Mouse (Mus musculus) kidney, embryonic 15.5 days (tissue): ENCODE results near the gene Chn2. TPM values are rescaled to one million over a fixed set of nuclear protein-coding genes. Genes with fewer than 3 reads are reported as not detected.

Experiments
- ATAC-seq: fragments of 200-750 bp; cut with Nextera tagmentation; replicated peaks from 2 replicates; pipeline ENCODE4 v1.8.0; 2017; ENCODE audit warnings: moderate TSS enrichment; ENCODE audit not compliant: low FRiP score
- H3K27ac ChIP-seq: fragments of 300-500 bp; sonication (generic); 2 replicates; pipeline ENCODE4 v1.5.1; 2015; ENCODE audit warnings: mild to moderate bottlenecking, inconsistent platforms
- H3K27me3 ChIP-seq: fragments of 300-500 bp; sonication (generic); 2 replicates; pipeline ENCODE4 v1.6.1; 2015; ENCODE audit warnings: inconsistent platforms
- H3K36me3 ChIP-seq: fragments of 300-500 bp; sonication (generic); 2 replicates; pipeline ENCODE4 v1.6.1; 2015; ENCODE audit warnings: inconsistent platforms
- H3K4me1 ChIP-seq: fragments of 300-500 bp; sonication (generic); 2 replicates; pipeline ENCODE4 v1.6.1; 2015; ENCODE audit warnings: inconsistent platforms
- H3K4me2 ChIP-seq: fragments of 300-500 bp; sonication (generic); 2 replicates; pipeline ENCODE4 v1.6.1; 2015; ENCODE audit warnings: moderate library complexity, mild to moderate bottlenecking, inconsistent platforms
- H3K4me3 ChIP-seq: fragments of 300-500 bp; sonication (generic); replicated peaks from 2 replicates; pipeline ENCODE4 v1.5.1; 2015; ENCODE audit warnings: mild to moderate bottlenecking, inconsistent platforms
- H3K9ac ChIP-seq: fragments of 300-500 bp; sonication (generic); 2 replicates; pipeline ENCODE4 v1.6.1; 2015; ENCODE audit warnings: mild to moderate bottlenecking, inconsistent platforms
- H3K9me3 ChIP-seq: fragments of 300-500 bp; sonication (generic); replicated peaks from 2 replicates; pipeline ENCODE4 v1.6.1; 2016; ENCODE audit warnings: inconsistent platforms
- WGBS: fragments of 180-500 bp; shearing (Covaris S2); methylation state at CpG from one replicate; pipeline ENCODE4 v1.1.7; 2015; ENCODE audit warnings: mixed read lengths; 5-methylcytosine and 5-hydroxymethylcytosine counted together
- polyA plus RNA-seq: library from polyadenylated mRNA; unstranded; fragments of >200 nt; fragmentation: Nextera tagmentation; extraction: Ambion mirVana; gene quantifications from 2 replicates; pipeline ENCODE4 v1.2.1, GENCODE M21; 2015

Chn2 gene
- polyA plus RNA-seq, 1 experiment from 2014 or later: 15.5 TPM

GRCm38 (mm10) chr6:54213743-54214142 is 174.4 kb downstream of the Chn2 start:
- Histone ChIP-seq H3K27me3 (no peaks in the 10 kb centered on the region), H3K4me1 (0 out of 2 replicates have a peak, but pooled peaks cover 2% of the 10 kb centered on the region), H3K4me3 (no peak overlapping the region), H3K4me2 (no peak overlapping the region), H3K36me3 (no peaks in the 10 kb centered on the region), H3K27ac (no peak overlapping the region), H3K9ac (no peak overlapping the region), H3K9me3 (no peaks in the 10 kb centered on the region)
- 79% methylated on average over 7 of the region's 7 CpGs for WGBS
- no peak for ATAC-seq

GRCm38 (mm10) chr6:54215636-54216035 is 176.3 kb downstream of the Chn2 start:
- no peaks in the 10 kb centered on the region for H3K27me3 ChIP-seq
- H3K4me1 ChIP-seq: 0 out of 2 replicates have a peak, but pooled peaks cover 2% of the 10 kb centered on the region
- H3K9ac ChIP-seq: no peak overlapping the region
- 89% methylated on average over 8 of the region's 8 CpGs for WGBS
- H3K4me3 ChIP-seq: no peak overlapping the region
- ATAC-seq: no peak
- H3K4me2 ChIP-seq: no peak overlapping the region
- H3K36me3 ChIP-seq: peaks cover 2% of the 10 kb centered on the region; the same call in 1 of the 2 replicates
- H3K9me3 ChIP-seq: no peaks in the 10 kb centered on the region
- no peak overlapping the region for H3K27ac ChIP-seq

DNA sequence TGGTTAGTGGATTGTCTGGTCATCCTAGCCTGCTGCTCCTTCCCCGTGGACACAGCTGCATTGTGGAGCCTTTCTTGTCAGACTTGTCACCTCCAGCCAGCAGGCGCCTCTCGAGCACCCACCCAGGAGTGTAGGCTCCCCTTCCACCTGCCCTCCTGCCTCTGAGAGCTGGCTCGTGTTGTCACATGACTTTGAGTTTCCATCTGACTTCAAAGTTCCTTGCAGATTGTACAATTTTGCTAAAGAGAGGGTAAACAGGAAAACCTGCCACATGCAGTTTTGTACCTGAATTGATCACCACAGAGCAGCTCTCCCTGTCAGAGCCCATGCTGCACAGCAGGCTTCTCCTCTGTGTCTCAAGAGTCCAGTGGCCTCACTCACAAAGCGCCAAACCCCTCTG is 177.2 kb downstream of the Chn2 start:
- no peaks in the 10 kb centered on the region for H3K27me3 ChIP-seq
- H3K36me3 ChIP-seq: peaks cover 4% of the 10 kb centered on the region; the same call in 1 of the 2 replicates
- H3K4me2 ChIP-seq: no peak overlapping the region
- 76% methylated on average over 5 of the region's 5 CpGs for WGBS
- ATAC-seq: no peak
- no peak overlapping the region for H3K9ac ChIP-seq
- no peaks in the 10 kb centered on the region for H3K9me3 ChIP-seq
- 0 out of 2 replicates have a peak, but pooled peaks cover 2% of the 10 kb centered on the region for H3K4me1 ChIP-seq
- H3K27ac ChIP-seq: no peak overlapping the region
- no peak overlapping the region for H3K4me3 ChIP-seq

DNA sequence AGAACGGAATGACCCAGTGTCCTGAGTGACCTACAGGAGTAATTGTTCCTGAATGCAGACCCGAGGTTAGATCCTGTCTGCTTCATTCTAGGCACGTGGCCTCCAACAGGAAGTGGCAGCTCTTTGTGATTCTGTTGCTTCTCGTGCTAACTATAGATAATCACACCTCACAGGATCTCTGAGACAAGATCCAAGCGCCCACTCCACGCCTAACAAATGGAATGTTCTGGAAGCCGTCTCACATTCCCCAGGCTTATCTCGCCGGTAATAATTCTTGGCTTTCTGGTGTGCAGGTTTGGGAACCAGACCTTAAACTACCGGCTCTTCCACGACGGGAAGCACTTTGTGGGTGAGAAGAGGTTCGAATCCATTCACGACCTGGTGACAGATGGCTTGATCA is 180.8 kb downstream of the Chn2 start:
- Histone ChIP-seq H3K4me1 (peaks cover 15% of the 10 kb centered on the region), H3K36me3 (peaks cover 4% of the 10 kb centered on the region; the same call in 1 of the 2 replicates), H3K4me2 (no peak overlapping the region), H3K27me3 (no peaks in the 10 kb centered on the region), H3K4me3 (no peak overlapping the region), H3K27ac (no peak overlapping the region), H3K9me3 (no peaks in the 10 kb centered on the region), H3K9ac (no peak overlapping the region)
- 83% methylated on average over 14 of the region's 14 CpGs for WGBS
- ATAC-seq: no peak

- Histone ChIP-seq H3K4me1 (peaks cover 32% of the 10 kb centered on the region), H3K9ac (no peak overlapping the region), H3K36me3 (peaks cover 4% of the 10 kb centered on the region; the same call in 1 of the 2 replicates), H3K4me3 (no peak overlapping the region), H3K27ac (no peak overlapping the region), H3K27me3 (peaks cover 9% of the 10 kb centered on the region; the same call in 1 of the 2 replicates), H3K9me3 (no peaks in the 10 kb centered on the region), H3K4me2 (no peak overlapping the region)
- 80% methylated on average over 4 of the region's 4 CpGs for WGBS
- ATAC-seq: no peak
Observed at GRCm38 (mm10) chr6:54223529-54223928, 184.2 kb downstream of the Chn2 start.

DNA sequence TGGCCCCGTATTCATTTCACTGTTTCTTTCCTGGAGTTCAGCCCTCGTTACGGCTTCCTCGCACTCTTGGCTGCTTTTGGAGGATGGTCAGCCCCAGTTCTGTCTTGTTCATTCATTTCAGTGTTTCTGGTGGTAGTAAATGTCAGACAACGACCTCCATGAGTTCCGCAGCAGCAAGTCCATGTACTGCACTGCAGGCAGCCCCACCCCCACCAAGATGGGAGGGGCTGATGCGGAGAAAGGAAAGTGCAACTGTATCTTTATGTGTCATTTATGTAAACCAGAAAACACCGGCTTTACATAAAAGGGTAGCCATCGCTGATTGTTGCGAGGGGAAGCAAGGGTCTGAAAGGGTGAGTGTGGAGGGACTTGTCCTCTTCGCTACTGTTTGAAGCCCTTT is 185.0 kb downstream of the Chn2 start:
- 44% methylated on average over 11 of the region's 11 CpGs for WGBS
- peaks cover 9% of the 10 kb centered on the region; the same call in 1 of the 2 replicates for H3K27me3 ChIP-seq
- no peak overlapping the region for H3K9ac ChIP-seq
- no peak for ATAC-seq
- H3K9me3 ChIP-seq: no peaks in the 10 kb centered on the region
- no peak overlapping the region for H3K27ac ChIP-seq
- peaks cover 37% of the 10 kb centered on the region for H3K4me1 ChIP-seq
- H3K4me3 ChIP-seq: no peak overlapping the region
- H3K36me3 ChIP-seq: peaks cover 4% of the 10 kb centered on the region; the same call in 1 of the 2 replicates
- peak overlapping the region; percentile 17 for H3K4me2 ChIP-seq

- no peak overlapping the region for H3K4me3 ChIP-seq
- H3K9me3 ChIP-seq: no peaks in the 10 kb centered on the region
- no peak overlapping the region for H3K4me2 ChIP-seq
- WGBS: 43% methylated on average over 4 of the region's 4 CpGs
- H3K36me3 ChIP-seq: peaks cover 4% of the 10 kb centered on the region; the same call in 1 of the 2 replicates
- peak; percentile 37 for ATAC-seq
- H3K9ac ChIP-seq: no peak overlapping the region
- peaks cover 9% of the 10 kb centered on the region for H3K27me3 ChIP-seq
- 0 out of 2 replicates have a peak overlapping the region, but pooled peaks have one; percentile 10 for H3K27ac ChIP-seq
- H3K4me1 ChIP-seq: peaks cover 37% of the 10 kb centered on the region
Observed at GRCm38 (mm10) chr6:54225327-54225726, 186.0 kb downstream of the Chn2 start.

GRCm38 (mm10) chr6:54227061-54227460 is 187.7 kb downstream of the Chn2 start:
- no peak overlapping the region for H3K4me3 ChIP-seq
- H3K9ac ChIP-seq: no peak overlapping the region
- H3K27me3 ChIP-seq: peaks cover 9% of the 10 kb centered on the region
- ATAC-seq: no peak
- WGBS: 83% methylated on average over 3 of the region's 3 CpGs
- H3K4me2 ChIP-seq: no peak overlapping the region
- H3K36me3 ChIP-seq: no peaks in the 10 kb centered on the region
- H3K4me1 ChIP-seq: peaks cover 43% of the 10 kb centered on the region
- no peak overlapping the region for H3K27ac ChIP-seq
- H3K9me3 ChIP-seq: no peaks in the 10 kb centered on the region

- ATAC-seq: peak; percentile 55; the same call in 1 of the 2 replicates
- no peak overlapping the region for H3K4me3 ChIP-seq
- H3K36me3 ChIP-seq: no peaks in the 10 kb centered on the region
- H3K9me3 ChIP-seq: no peaks in the 10 kb centered on the region
- peaks cover 9% of the 10 kb centered on the region for H3K27me3 ChIP-seq
- peak overlapping the region; percentile 52; the same call in 1 of the 2 replicates for H3K27ac ChIP-seq
- no peak overlapping the region for H3K4me2 ChIP-seq
- peaks cover 43% of the 10 kb centered on the region for H3K4me1 ChIP-seq
- no peak overlapping the region for H3K9ac ChIP-seq
- 51% methylated on average over 9 of the region's 9 CpGs for WGBS
Observed at GRCm38 (mm10) chr6:54228421-54228820, 189.1 kb downstream of the Chn2 start.

DNA sequence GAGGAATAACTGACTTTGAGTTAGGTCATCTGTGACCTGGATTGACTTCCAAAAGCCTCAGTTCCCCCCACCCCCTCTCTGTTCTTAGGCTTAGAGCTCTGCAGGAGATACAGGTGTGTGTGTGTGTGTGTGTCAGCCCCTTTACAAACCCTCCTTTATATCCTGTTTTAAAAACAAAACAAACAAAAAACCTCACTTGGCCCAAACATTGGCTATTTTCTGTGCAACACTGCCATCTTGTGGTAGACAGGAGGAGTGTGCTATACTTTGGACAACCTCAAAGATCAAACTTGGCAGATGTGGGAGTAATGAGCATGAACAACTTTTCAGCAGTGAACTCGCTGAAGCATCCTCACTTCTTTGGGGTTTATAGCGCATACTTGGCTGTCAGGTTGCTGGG is 189.5 kb downstream of the Chn2 start:
- Histone ChIP-seq H3K27me3 (peaks cover 9% of the 10 kb centered on the region), H3K4me1 (peaks cover 40% of the 10 kb centered on the region), H3K4me2 (no peak overlapping the region), H3K9ac (no peak overlapping the region), H3K36me3 (no peaks in the 10 kb centered on the region), H3K4me3 (no peak overlapping the region), H3K9me3 (no peaks in the 10 kb centered on the region), H3K27ac (peak overlapping the region; percentile 52; the same call in 1 of the 2 replicates)
- WGBS: 8% methylated on average over 2 of the region's 2 CpGs
- ATAC-seq: 0 out of 2 replicates have a peak, but pooled peaks have one; percentile 16

GRCm38 (mm10) chr6:54231769-54232558 is 192.6 kb downstream of the Chn2 start:
- Histone ChIP-seq H3K9me3 (no peaks in the 10 kb centered on the region), H3K36me3 (no peaks in the 10 kb centered on the region), H3K9ac (no peak overlapping the region), H3K4me3 (no peak overlapping the region), H3K27me3 (no peaks in the 10 kb centered on the region; the same call in 1 of the 2 replicates), H3K4me1 (peaks cover 22% of the 10 kb centered on the region), H3K4me2 (no peak overlapping the region), H3K27ac (no peak overlapping the region)
- 72% methylated on average over 13 of the region's 13 CpGs for WGBS
- ATAC-seq: no peak

DNA sequence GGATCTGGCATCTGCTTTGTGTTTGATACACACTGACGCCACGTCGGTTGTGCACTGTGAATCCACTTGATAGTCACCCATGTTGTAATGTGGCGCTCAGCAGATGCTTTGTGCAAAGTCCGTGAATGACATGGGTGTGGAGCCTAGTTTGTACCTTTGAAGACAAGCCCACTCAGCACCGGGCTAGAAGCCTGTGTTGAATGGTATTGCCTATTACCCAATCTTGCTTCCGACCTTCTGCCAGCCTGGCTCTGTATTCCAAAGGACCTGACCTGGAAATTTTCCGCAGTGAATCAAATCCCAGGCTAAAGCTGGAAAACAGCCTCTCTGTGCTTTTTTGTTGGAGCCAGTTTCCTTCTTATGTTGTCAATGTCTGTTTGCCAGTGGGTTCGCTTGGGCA is 197.1 kb downstream of the Chn2 start:
- WGBS: 87% methylated on average over 9 of the region's 9 CpGs
- Histone ChIP-seq H3K9me3 (0 out of 2 replicates have a peak, but pooled peaks cover 6% of the 10 kb centered on the region), H3K36me3 (peaks cover 8% of the 10 kb centered on the region), H3K4me3 (no peak overlapping the region), H3K27me3 (no peaks in the 10 kb centered on the region), H3K4me1 (peaks cover 5% of the 10 kb centered on the region; the same call in 1 of the 2 replicates), H3K4me2 (no peak overlapping the region), H3K27ac (no peak overlapping the region), H3K9ac (no peak overlapping the region)
- no peak for ATAC-seq
